Mouse (Mus musculus) adrenal gland, postnatal 36 days (tissue): ENCODE measurements around the gene Cdkal1. TPM values are rescaled to one million over a fixed set of nuclear protein-coding genes. Genes with fewer than 3 reads are reported as not detected.

Experiments used
- DNase-seq, 2 experiments: peaks; one replicate each; pipeline ENCODE4 v3.0.0; 2021; ENCODE audit warnings: mixed read lengths in 1 of 2
- total RNA-seq, 2 experiments: library from RNA; stranded (reverse); gene quantifications; 2 replicates each; pipeline ENCODE4 v1.2.3; 2021

Cdkal1 gene
- total RNA-seq, 2 experiments from 2014 or later: 23.8 to 24.4 TPM

DNA sequence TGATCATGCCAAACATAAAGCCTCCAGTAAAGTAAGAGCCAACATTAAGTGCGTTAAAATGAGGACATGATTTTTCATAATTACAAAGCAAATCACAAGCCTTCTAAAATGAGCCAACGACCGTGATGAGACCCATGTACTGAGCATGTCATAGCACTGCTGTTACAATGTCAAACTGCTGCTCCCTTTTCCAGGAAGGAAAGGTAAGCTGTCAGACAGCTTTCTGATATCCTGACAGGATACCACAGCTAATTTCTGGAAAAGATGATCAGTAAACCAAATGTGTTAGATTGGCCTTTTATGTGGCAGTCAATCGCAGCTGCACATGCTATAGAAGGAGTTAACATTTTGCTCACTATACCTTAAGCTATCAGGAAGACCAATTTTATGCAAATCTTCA, 44.7 kb downstream of the Cdkal1 start:
- DNase-seq: no peak

DNA sequence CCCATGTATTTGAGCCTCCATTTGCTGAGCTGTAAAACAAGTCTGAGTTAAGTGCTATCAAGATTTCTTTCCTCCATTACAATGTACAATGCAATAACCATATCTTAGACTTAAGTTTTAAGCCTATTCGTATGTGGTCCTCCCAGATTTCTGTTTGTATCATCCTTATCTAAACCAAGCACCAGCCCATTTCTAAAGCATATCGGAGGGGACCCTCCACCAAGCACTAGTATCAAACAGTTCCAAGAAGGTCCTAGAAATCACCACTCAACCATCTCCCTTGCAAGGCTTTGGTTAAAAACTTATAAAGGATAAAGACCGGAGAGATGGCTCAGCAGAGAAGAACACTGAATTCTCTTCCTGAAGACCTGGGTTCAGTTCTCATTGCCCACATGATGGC, 47.1 kb downstream of the Cdkal1 start:
- DNase-seq: no peak

DNA sequence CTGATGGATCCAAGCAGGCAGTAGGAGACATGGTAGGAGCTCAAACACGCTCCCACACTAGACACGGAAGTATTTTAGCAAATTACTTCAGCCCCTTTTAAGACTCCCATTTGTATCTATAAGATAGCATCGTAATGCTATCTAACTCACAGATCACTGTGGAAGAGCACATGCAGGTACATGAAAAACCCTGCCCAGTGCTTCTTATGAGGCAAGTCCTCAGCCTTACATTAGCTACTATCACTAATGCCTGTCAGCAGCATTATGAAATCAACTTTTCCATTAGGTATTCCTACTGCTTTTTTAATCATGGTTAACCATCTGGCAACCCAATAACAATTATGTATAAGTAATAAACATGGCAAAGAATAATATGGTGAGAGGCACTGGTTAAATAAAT, 47.5 kb downstream of the Cdkal1 start:
- DNase-seq: no peak

DNA sequence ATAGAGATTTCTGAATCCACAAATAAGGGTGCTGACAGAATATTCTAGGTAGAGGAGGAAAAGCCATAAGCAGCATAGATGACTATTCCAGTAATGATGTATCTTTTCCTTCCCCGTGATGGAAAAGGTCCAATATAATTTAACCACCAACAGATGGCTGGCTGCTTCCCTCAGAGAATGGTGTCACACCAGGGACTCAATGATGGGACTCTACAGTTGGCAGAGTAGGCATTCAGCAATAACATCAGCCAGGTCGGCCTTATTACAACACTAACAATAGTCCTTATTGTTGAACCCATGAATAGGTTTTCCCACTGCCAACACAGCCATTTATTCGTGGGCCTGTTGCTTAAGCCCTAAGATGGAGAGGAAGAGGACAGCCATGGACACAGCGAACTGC, 48.6 kb downstream of the Cdkal1 start:
- no peak for DNase-seq

DNA sequence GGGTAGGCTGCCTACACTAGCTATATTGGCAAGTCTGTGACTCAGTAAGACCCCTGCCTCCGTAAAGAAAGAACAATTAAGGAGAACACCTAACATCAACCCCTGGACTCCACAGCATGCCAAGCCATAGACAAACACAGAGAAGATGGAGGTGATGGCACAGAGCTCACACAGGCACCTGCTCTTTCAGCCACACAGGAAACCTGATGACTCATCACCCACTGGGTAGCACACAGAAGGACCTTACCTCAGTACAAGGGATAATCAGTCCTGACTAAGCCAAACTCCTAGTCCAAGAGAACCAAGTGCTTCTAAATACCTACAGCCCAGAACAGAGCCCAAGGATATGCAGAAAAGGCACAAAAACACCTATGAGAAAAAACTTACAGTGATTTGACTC, 50.2 kb downstream of the Cdkal1 start:
- no peak for DNase-seq

DNA sequence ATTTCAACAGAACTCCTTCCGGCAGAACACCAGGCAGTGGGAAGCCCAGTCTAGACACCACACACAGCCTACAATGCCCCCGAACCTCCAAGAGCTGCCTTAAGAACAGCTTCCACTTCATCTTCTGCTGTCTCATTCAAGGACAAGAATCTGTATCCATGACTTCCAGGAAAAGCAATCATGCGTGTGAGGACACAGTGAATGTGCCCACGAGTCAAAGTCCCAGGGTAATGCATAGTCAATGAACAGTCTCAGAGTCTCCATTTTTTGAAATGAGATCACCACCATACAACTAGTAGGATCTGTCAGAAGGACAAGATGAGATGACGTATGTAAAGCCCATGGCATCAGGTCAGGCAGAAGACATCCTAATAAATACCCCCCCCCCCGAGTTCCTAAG, 51.4 kb downstream of the Cdkal1 start:
- DNase-seq: no peak

DNA sequence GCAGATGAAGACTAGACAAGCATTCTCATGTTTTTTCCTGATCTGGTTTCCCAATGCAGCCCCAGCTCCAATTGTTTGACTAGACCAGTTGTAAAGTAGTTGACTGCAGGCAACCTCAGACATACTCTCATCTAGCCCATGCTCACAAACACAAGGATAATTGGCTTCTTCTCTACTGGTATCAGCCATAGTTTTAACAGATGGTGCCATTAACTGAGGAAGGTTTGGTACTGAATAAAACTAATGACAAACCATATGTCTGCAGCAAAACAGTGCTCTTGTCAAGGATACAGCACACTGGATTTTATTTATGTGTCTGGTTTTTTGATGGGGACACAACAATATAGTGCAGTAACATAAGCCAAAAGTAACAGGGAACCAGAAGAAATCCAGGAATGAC, 52.8 kb downstream of the Cdkal1 start:
- DNase-seq: no peak

DNA sequence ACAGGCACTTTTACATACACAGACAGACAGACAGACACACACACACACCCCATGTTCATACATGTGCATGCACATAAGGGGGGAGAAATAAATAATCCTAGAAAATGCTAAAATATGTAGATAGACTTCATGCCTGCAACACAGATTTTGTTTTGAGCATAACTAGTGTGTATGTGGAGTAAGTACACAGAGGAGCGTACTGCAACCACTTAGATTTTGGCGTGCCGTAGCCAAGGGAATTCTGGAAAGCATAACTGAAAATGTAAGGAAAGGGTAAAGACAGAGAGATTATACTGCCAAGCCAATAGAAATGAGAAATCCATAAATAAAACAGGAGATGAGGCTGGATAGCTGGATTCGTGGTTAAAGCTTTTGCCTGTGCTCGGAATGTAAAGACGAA, 55.4 kb downstream of the Cdkal1 start:
- DNase-seq: no peak

DNA sequence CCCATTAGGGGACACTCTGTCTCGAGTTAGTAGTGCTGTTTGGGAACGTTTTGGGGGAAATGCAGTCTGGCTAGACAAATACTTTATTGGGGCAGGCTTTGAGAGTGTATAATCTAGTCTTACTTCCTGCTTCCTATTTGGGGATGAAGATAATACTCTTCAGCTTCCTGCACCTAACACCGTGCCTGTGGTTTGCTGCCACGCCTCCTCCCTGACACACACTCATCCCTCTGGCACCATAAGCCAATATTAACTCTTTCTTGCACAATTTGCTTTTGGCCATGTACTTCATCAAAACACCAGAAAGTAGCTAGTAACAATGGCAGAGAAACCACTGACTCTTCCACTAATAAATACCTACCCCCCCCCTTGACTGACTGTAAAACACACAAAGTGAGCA, 63.4 kb downstream of the Cdkal1 start:
- no peak for DNase-seq

DNA sequence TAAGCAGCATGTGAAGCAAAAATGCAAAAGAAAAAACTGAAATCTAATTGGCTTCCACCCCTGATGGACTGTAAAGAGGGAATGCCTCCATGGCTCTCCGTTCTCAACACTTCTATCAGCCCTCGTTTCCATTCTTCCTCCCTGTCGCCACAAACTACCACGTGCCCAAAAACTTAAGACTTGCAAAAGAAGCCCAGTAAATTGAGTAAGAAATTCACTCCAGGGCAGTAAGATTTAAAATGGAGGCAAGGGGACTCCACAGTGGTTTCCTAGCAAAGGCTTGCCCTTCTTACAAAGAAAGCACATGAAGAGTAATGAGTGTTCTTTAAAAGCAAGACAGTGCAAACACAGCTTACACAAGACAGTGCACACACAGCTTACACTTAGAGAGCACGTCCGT, 64.0 kb downstream of the Cdkal1 start:
- DNase-seq: no peak

DNA sequence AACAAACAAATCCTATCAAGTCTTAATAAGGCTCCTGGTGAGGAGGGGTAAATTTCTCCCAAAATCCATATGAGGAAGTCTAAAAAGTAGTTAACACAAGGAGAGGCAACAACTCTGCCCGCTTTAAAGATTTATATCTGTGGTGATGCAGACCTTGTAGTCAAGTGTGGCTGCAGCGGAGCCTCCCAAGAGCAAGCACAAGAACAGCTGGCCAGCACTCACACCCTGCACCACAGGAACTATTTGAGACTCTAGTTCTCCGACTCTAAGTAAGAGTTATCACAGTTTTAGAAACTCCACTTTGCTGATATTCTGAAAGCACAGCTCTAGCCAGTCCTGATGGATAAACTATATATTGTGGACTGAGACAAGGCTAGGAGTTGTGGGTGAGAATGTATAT, 68.5 kb downstream of the Cdkal1 start:
- DNase-seq: no peak

DNA sequence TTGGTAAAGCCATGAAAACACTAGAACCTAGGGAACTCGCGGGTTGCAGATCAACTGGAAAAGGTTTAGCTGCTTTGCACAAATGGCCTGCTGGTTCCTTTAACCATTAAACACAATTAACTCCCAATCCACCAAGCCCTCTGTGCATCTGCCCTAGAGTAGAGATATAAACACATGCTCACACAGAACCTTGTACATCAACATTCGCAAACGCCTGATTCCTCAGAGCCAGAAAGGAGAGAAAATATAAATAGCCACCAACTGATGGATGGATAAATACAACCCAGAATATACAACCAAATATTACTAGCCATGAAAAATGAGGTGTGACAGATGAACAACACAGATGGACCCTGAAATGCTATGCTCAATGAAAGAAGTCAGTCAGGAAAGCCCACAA, 70.6 kb downstream of the Cdkal1 start:
- DNase-seq: no peak

DNA sequence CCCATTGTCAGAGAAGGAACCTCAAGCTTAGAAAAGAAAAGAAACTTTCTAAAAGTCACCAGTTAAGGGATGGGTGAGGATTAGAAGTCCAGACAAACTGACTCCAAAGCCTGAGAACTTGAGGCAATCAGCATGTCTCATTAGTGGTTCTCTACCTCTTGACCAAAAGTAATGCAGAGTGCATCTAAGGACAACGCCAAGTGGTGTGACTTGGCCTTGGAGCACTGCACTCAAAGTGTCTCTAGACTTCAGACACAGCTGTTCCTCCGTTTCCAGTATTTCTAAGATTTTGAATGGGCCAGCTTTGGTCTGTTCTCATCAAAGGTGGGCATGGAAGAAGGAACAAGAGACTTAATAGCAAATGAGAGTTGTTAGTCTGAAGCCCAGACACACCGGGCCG, 74.1 kb downstream of the Cdkal1 start:
- no peak for DNase-seq

DNA sequence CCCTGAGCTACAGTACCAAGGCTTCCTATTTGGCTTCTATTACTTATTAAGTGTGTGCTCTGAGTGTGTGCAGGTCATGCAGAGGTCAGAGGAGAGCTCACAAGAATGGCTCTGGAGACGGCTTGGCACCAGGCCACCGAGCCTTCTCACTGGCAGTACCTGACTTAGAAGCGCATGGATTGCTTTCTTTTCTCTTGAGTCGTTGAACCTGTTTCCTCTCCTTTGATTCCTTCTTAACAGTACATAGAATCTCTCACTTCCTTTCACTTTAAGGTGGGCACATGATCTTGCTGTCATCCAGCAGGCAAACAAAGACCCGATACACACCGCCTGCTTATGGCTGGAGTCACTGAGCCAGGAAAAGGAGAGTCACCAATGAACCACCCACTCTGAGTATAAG, 74.8 kb downstream of the Cdkal1 start:
- DNase-seq: peak; percentile 27 to 55

DNA sequence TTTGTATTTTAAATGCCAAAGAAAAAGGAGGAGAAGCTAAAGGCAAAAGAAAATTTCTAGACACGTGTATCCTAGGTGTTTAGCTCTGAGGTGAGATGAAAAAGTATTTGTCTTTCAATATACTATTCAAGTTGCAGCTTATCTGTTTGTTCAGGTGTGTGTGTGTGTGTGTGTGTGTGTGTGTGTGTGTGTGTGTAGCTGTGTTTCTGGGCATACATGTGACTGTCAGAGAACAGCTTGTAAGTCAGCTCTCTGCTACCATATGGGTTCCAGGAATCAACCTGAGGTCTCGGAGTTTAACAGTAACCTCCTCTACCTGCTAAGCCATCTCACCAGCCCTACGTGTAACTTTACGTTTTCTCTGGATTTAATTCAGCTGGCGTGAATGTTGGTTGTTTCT, 76.0 kb downstream of the Cdkal1 start:
- DNase-seq: no peak

DNA sequence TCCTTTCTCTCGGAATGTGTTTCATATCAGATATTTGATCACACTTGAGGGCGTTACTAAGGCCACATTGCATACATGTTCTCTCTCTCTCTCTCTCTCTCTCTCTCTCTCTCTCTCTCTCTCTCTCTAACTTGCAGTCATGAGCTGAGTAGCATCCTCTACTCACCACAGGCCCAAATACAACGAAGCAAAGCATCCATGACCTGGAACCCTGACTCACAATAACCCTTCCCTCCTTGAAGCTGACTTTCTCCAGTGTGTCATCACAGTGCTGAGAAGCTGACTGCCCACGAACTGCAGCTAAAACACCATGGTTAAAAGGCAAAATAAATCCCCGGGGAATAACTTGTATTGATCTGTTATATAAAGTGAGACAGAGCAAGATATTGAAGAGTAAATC, 76.4 kb downstream of the Cdkal1 start:
- DNase-seq: no peak

DNA sequence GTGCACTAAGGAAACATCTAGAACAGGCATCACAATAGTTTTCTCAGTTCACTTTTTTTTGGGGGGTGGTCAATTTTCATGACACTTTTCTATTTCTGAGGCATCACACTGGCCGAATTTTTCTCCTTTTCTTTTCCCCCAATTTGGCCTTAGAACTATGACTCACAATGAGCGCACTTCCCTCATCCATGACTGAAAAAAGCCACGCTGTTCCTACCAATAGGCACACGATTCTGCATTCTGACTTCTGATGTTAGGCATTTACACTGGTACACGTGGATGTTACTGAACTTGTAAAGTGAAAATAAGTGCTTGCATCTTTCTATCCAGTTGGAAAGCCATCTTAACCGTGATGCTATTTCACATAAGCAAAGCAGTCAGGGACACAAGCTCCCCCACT, 77.3 kb downstream of the Cdkal1 start:
- peak in 1 of 2 experiments; percentile 29 for DNase-seq

DNA sequence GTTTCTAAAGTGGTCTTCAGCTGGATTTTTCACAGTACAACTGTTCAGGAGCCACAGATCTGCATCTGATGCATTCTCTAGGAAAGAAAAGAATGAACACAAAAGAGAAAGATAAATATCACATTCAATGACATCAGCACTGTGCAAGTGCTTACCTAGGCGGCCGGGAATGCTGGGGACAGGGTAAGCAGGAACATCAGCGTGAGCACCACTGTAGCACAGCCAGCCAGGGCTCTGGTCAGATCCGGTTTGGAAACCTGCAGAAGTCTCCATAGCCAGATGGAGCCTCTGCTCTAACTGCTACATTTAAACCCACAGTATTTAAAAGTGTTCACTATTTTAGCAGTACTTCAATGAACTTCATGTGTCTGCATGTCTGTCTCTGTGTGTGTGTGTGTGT, 78.2 kb downstream of the Cdkal1 start:
- DNase-seq: no peak

DNA sequence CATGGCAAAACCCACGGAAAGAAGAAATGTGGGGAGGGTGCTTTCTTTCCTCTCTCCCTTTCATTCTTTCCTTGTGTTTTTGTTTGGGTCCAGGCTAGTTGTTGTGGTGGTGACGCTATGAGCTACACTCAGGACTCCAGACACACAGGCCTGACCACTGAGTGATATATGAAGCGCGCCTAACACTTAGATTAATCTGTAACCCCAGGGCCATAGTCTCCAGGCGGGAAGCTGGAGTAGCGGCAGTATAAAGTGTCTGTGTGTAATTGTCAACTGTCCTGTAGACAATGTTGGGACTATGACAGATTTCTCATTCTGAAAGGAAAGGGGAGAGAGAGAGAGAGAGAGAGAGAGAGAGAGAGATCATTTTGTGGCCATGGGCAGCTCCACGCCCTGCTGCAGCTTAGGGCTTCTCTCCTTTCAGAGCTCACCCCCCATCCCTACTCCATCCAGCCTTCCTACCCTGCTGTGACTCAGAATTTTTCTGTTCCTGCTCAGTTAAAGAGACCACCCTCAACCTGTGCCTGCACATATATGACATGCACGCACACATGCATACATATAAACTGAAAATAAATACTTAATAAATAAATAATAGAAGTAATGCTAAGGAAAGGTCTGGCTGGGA, 79.8 kb downstream of the Cdkal1 start:
- no peak for DNase-seq

DNA sequence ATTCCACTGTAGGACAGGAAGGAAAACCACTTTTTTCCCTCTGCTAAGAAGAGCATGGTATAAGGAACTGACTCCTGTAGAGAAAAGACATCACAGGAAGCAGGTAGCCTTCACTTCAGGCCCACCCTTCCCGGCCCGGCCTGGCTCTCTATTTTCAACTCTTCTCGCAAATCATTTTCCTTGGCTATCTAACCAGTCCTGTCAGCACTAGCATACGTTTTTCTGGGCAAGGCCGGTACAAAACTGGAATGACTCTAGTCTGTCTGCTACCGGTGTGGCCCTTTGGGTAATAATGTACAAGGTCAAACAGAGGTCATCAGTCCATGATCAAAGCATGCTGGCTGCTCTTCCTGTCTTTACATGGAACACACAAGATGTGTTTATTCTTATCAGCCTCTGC, 81.9 kb downstream of the Cdkal1 start:
- DNase-seq: peak; percentile 12 to 25

DNA sequence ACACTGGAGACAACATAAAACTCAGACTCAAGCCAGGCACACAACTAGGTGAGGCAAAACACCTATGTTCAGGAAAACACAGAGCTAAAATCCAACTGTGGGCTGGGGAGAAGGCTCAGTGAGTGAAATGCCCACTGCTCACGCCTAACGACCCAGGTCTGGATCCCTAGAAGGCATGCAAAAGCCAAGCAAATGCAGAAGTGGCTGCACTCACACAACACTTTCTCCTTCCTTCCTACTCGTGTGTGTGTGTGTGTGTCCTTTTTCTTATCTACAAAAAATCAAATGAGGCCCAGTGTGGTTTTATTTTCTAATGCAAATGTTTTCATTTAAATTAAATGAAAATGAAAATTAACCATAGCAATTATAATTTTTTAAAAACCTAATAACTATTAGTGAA, 82.5 kb downstream of the Cdkal1 start:
- no peak for DNase-seq

DNA sequence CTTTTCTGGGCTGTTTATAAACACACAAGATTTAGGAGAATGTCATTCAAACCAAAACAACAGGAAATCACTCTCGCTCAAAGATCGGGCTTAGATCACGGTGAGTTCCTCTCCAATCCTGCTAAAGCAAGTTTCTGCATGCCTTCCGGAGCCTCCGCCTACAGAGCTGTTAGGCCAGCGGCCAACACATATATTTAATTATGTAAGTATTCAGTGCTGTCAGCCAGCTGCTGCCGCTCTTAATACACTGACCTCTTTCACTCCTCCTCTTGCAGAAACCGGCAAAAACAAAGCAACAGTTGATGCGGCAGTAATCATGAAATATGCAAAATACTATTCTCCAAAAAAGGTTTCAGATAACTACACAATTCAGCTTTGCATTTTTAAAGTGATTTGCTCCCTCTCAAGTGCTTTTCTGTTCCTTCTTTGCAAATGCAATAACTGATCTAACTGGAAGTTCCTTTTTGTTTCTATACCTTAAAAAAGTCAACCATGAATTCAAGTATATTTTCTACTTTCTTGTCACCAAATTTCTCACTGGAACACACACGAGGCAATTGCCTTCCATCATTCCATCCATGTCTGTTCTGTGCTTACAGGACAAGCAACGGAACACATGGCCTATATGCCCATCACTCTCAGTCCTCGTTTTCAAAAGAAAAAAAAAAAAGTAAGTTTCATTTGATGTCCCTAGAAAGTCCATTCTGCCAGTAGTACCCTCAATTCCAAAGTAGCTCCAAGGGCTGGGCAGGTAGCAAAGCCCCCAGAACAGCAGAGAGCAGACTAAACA, 85.6 kb downstream of the Cdkal1 start:
- DNase-seq: peak; percentile 38 to 53

DNA sequence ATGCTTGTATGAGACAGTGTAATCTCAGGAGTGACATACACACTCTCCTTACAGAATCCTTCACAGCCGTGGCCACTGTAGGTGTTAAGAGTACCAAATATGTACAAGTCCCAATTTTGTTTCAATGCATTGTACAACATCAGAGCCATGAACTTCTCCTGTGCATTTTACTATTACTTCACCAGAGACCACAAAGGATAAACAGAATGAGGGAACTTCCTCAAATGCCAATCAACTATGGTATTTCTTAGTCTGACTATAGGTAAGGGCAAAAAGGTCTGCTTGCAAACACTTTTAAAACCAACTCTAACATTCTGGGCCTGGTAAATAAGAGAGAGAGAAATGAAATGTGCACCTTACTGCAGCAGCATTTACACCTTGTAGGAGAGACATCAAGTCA, 87.4 kb downstream of the Cdkal1 start:
- no peak for DNase-seq

DNA sequence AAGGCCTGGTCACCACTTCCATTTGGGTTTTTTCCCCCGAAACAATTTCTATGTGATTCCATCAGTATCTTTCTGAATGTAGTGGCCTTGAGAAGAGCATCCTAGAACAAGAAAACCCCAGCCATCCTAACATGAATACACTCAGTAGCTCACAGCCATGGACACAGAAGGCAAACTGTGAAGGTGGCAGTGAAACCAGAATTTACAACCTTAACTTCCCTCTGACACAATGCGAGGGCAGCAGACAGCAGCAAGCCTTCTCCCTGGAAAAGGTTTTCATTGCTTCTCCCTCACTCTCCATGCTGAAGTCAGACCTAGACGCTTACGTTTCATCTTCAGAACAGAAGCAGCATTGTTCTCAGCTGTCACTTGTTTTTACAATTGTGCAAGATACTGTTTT, 87.9 kb downstream of the Cdkal1 start:
- no peak for DNase-seq
